Mouse (Mus musculus) left cerebral cortex, postnatal 36 days (tissue): ENCODE data around the gene Pip4k2a. TPM values are rescaled to one million over a fixed set of nuclear protein-coding genes. Genes with fewer than 3 reads are reported as not detected.

Experiments used
- DNase-seq, 2 experiments: peaks; one replicate each; pipeline ENCODE4 v3.0.0; 2021 to 2022; ENCODE audit warnings: low spot score in 2 of 2, mixed read lengths in 1 of 2
- intact Hi-C: fragments of 180-260 bp; cut with DNase I; formaldehyde crosslinking; loops from one replicate; pipeline ENCODE4 v1.15.1; 2025
- total RNA-seq, 2 experiments: library from RNA; stranded (reverse); gene quantifications; 2 replicates each; pipeline ENCODE4 v1.2.3; 2021

Pip4k2a gene
- total RNA-seq, 2 experiments from 2014 or later = 50.8 to 56.2 TPM

GRCm38 (mm10) chr2:18867069-18867468 is 130.9 kb downstream of the Pip4k2a start:
- intact Hi-C loops = no loop called here
- no peak for DNase-seq

GRCm38 (mm10) chr2:18864719-18865118 is 133.2 kb downstream of the Pip4k2a start:
- intact Hi-C loops = no loop called here
- DNase-seq = no peak

- DNase-seq = no peak
- intact Hi-C loops = no loop called here
Measured at GRCm38 (mm10) chr2:18861607-18862158, 136.2 kb downstream of the Pip4k2a start.

GRCm38 (mm10) chr2:18860686-18861085 is 137.2 kb downstream of the Pip4k2a start:
- no peak for DNase-seq

GRCm38 (mm10) chr2:18857952-18858351 is 140.0 kb downstream of the Pip4k2a start:
- intact Hi-C loops = no loop called here
- no peak for DNase-seq

More at GRCm38 (mm10) chr2:18860686-18861085, 137.2 kb downstream of the Pip4k2a start:
- intact Hi-C loops = no loop called here

- intact Hi-C loops = no loop called here
- no peak for DNase-seq
Measured at GRCm38 (mm10) chr2:18856461-18856860, 141.5 kb downstream of the Pip4k2a start.

GRCm38 (mm10) chr2:18855246-18855645 is 142.7 kb downstream of the Pip4k2a start:
- intact Hi-C loops = no loop called here
- no peak for DNase-seq

GRCm38 (mm10) chr2:18853345-18853744 is 144.6 kb downstream of the Pip4k2a start:
- DNase-seq = peak in 1 of 2 experiments; percentile 26
- intact Hi-C loops = no loop called here

GRCm38 (mm10) chr2:18850657-18851056 is 147.3 kb downstream of the Pip4k2a start:
- intact Hi-C loops = no loop called here
- DNase-seq = no peak

GRCm38 (mm10) chr2:18848074-18848629 is 149.8 kb downstream of the Pip4k2a start:
- DNase-seq = no peak
- intact Hi-C loops = no loop called here

- no peak for DNase-seq
- intact Hi-C loops = no loop called here
Measured at GRCm38 (mm10) chr2:18842527-18842926, 155.4 kb downstream of the Pip4k2a start.

- intact Hi-C loops = no loop called here
- peak; percentile 35 to 49 for DNase-seq
Measured at GRCm38 (mm10) chr2:18841051-18841450, 156.9 kb downstream of the Pip4k2a start.

GRCm38 (mm10) chr2:18839532-18839931 is 158.4 kb downstream of the Pip4k2a start:
- no peak for DNase-seq
- intact Hi-C loops = no loop called here

- no peak for DNase-seq
- intact Hi-C loops = no loop called here
Measured at GRCm38 (mm10) chr2:18835266-18835908, 162.5 kb downstream of the Pip4k2a start.

GRCm38 (mm10) chr2:18833024-18833590 is 164.8 kb downstream of the Pip4k2a start:
- DNase-seq = no peak
- intact Hi-C loops = no loop called here

GRCm38 (mm10) chr2:18831031-18831774 is 166.7 kb downstream of the Pip4k2a start:
- intact Hi-C loops = no loop called here

GRCm38 (mm10) chr2:18822711-18823110 is 175.2 kb downstream of the Pip4k2a start:
- intact Hi-C loops = no loop called here
- no peak for DNase-seq

More at GRCm38 (mm10) chr2:18831031-18831774, 166.7 kb downstream of the Pip4k2a start:
- DNase-seq = no peak

- intact Hi-C loops = no loop called here
- DNase-seq = no peak
Measured at GRCm38 (mm10) chr2:18821451-18822379, 176.2 kb downstream of the Pip4k2a start.

GRCm38 (mm10) chr2:18819520-18819919 is 178.4 kb downstream of the Pip4k2a start:
- no peak for DNase-seq

More at GRCm38 (mm10) chr2:18819520-18819919, 178.4 kb downstream of the Pip4k2a start:
- intact Hi-C loops = no loop called here
